Mouse (Mus musculus) lung, postnatal 25 days (tissue): Measurements from ENCODE around the gene Zfp995.
A peak's percentile ranks its signal among the peaks of the same experiment; 100 is the strongest.
"Not testable (repeated sequence)": the region's sequence is repeated elsewhere in the genome, so short reads cannot be mapped to it uniquely, and the experiment has no call there.

Source experiments
- DNase-seq: peaks from one replicate; pipeline ENCODE4 v3.0.0; 2022; ENCODE audit warnings: low spot score

The Zfp995 gene

GRCm38 (mm10) chr17:21909456-21910052, at the start of gene Zfp995:
Gene Zfp995, minus strand, starts transcription at chr17:21909926.
- DNase-seq, result peak; percentile 84

- DNase-seq, result no peak
Measured at GRCm38 (mm10) chr17:21909039-21909438, 687 bp downstream of the Zfp995 start.

GRCm38 (mm10) chr17:21871256-21871655, 38.5 kb downstream of the Zfp995 start:
- DNase-seq, result no peak

GRCm38 (mm10) chr17:21846322-21846582, 63.5 kb downstream of the Zfp995 start:
- DNase-seq, result not testable (repeated sequence)

- DNase-seq, result peak; percentile 87
Measured at GRCm38 (mm10) chr17:21845545-21846321, 64.0 kb downstream of the Zfp995 start, which contains the start of gene Zfp820. Gene Zfp820, minus strand, starts transcription at chr17:21845772.

- peak; percentile 1 for DNase-seq
Measured at GRCm38 (mm10) chr17:21838510-21838909, 71.2 kb downstream of the Zfp995 start.
